Mouse (Mus musculus) kidney, postnatal 25 days (tissue): ENCODE results near the gene Fry.

ENCODE experiments used
- DNase-seq, 2 experiments: peaks; one replicate each; pipeline ENCODE4 v3.0.0; 2021; ENCODE audit warnings: mixed read lengths in 2 of 2

Fry gene

DNA sequence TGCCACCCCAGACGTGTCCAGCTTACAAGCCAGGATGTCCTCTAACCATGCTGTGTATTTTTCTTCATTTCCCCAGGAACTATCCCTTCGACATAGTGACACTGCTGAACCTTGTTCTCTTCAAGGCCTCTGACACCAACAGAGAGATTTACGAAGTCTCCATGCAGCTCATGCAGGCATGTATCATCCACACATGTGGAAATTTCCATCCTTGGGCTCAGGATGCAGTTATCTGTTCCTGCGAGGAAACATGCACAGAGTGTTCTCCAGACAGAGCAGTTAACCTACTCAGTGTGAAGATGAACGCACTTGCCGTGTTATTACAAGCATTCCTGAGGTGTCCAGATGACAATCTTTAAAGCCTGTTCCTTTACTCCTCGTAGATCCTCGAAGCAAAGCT, 286.4 kb downstream of the Fry start:
- no peak for DNase-seq

- peak; percentile 21 to 60 for DNase-seq
Measured at GRCm38 (mm10) chr5:150408979-150409378, 290.5 kb downstream of the Fry start.

- DNase-seq = peak; percentile 17 to 51
Measured at GRCm38 (mm10) chr5:150409451-150410045, 291.1 kb downstream of the Fry start.

DNA sequence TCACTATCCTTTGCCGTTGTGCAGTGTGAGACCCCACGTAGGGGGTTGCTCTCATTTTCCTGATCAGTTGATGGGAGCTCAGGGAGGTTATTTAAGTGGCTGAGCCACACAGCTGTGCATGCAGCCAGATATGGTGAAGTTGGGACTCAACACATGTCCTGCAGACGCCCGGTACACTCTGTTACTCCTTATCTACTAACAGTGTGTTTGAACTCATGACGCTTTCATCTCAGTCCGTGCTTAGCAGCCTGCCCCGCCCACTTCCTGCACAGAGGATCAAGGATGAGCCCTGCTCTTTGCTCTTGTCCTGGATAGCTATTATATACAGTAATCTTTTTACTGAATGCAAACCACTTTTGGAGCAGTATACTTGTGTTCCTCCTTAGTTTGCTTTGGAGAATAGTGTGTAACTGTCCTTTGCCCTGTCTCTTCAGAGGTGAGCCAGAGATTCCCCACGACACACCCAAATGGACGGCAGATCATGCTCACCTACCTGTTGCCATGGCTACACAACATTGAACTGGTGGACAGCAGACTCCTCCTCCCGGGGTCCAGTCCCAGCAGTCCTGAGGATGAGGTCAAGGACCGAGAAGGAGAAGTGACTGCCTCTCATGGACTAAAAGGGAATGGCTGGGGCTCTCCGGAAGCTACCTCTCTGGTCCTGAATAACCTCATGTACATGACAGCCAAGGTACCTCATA, 294.5 kb downstream of the Fry start:
- no peak for DNase-seq

DNA sequence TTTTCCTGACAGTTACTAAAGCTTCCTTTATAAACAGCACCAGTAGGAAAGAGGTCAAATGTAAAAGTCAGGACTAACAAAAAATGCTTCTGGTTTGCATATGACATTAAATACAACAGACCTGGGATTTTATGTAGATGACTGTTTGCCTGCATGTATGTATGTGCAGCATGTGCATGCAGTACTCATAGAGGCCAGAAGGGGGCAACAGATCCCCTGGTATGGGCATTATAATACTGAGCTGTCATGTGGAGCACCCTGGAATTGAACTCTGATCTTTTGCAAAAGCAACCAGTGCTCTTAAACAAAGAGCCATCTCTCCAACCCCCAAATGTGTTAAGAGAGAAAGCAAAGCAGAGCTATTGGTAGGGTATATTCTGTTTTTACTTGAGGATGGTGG, 296.4 kb downstream of the Fry start:
- no peak for DNase-seq

- no peak for DNase-seq
Measured at GRCm38 (mm10) chr5:150417223-150417622, 298.8 kb downstream of the Fry start.

GRCm38 (mm10) chr5:150418035-150418434, 299.6 kb downstream of the Fry start:
- no peak for DNase-seq

DNA sequence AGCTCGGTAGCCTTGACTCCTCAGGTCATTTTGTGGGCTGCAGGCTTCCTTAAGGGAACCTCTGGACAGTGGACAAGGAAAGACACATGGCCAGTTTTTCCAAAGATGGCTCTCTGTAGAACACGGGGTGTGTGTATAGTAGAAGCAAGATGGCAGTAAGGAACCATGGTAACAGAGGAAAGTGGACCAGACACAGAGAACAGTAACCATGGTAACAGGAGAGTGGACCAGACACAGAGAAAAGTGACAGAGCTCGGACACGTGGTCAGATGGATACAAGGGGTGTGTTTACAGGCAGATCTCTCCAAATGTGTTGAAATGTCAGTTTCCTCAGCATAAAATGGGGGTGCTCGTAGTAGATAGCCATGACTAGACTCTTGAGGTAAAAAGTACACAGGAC, 306.6 kb downstream of the Fry start:
- no peak for DNase-seq

DNA sequence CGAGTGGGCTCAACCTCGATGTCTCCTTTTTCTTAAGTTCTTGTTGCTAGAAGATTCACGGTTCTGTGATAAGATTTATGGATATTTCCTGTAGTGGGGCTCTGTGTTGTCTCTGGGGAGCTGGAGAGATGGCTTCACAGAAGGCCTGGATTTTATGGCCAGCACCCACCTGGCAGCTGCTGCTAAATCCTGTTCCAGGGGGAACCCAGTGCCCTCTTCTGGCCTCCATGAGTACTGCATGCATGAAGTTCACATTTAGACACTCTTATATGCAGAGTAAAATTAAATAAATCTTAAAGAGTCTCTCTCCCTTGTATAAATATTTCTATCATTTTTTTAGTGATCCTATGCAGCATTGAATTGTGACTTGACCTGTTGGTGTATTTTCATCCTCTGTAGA, 308.1 kb downstream of the Fry start:
- DNase-seq = peak in 1 of 2 experiments; percentile 59

GRCm38 (mm10) chr5:150431286-150431685, 312.8 kb downstream of the Fry start:
- DNase-seq = peak in 1 of 2 experiments; percentile 16

GRCm38 (mm10) chr5:150432960-150433359, 314.5 kb downstream of the Fry start:
- no peak for DNase-seq

DNA sequence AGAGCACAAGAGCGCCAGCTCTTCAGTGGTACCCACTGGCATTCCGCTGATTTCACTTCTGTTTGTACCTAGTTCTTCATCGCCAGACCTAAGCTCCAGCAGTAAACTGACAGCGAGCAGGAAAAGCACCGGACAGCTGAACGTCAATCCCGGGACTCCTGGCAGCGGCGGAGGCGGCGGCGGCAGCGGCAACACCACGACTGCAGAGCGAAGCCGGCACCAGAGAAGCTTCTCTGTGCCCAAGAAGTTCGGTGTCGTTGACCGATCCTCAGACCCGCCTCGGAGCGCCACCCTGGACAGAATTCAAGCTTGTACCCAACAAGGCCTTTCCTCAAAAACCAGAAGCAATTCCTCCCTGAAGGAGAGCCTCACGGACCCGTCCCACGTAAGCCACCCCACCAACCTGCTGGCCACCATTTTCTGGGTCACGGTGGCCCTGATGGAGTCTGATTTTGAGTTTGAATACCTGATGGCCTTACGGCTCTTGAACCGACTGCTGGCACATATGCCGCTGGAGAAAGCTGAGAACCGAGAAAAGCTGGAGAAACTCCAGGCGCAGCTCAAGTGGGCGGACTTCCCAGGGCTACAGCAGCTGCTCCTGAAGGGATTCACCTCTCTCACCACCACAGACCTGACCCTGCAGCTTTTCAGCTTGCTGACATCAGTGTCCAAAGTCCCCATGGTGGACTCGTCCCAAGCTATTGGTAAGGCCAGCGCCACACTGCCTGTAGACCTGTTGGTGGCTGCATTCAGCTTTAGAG, 318.4 kb downstream of the Fry start:
- peak in 1 of 2 experiments; percentile 7 for DNase-seq

- DNase-seq = peak in 1 of 2 experiments; percentile 77
Measured at GRCm38 (mm10) chr5:150441690-150442089, 323.2 kb downstream of the Fry start.

DNA sequence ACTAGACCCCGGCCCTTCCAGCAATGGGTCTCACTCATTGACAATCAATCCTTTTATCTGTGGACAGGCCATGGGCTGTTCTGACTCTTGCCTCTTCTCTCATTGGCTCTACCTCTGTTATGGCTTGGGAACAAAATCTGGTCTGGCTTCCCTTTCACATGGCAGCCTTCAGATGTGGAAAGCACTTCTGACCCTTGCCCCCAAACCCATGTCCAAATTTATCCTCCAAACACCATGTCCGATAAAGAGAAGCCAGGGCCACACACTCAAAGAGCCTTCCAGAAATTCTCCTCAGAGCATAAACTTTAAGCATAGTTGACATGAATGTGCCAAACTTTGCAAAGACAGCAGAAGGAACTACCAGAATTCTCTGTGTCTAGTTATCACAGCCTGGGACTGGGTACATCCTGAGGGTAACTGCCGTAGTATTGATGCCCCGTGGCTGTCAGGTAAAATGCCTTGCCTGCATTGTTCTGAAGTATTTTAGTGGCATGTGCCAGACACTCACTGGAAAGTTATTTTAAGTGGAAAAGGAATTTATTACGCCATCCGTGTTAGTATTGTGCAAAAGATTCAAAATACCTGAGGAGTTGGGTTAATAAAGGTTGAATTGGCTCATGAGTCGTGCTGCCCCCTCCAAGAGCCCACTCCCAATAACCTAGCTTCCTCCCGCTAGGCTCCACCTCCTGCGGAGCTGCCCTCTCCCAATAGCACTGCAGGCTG, 333.0 kb downstream of the Fry start:
- no peak for DNase-seq

DNA sequence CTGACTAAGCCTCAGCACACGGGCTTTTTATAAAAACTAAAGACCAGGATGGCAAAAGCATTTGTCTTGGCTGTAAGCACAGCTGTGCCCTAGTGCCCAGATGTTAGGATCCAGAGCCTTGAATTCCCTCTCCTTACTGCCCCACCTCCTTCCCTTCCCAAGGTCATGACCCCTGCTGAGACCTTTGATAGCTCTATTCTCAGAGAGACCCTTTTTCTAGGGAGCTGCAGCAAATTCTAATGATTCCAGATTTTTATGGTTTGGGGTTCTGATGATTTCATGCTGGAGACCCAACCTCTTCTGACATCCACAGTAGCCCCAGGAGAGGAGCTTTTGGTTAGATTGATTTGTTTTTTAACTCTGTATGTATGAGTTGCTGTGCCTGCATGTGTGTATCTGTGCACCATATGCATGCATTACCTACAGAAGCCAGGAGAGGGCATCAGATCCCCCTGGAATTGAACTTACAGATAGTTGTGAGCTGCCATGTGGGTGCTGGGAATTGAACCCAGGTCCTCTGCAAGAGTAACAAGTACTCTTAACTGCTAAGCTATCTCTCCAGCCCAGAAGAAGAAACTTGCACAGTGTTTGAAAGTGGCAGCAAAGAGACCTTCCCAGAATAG, 333.7 kb downstream of the Fry start:
- no peak for DNase-seq

DNA sequence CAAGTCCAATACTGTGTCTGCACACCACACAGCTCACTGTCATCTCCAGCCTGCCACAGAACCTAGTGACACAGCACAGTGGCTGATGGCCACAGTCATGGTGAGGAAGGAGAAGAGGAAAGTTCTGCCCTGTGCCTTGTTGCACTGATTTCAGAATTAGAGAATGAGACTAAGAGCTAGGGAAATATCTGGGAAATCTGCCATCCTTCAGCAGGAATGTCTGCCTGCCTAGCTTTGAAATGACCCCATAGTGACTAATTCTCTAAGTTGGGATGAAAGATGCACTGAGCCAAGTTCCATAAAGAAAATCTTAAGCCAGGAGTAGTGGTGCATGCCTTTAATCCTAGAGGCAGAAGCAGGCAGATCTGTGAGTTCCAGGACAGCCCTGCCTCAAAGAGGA, 334.2 kb downstream of the Fry start:
- no peak for DNase-seq

DNA sequence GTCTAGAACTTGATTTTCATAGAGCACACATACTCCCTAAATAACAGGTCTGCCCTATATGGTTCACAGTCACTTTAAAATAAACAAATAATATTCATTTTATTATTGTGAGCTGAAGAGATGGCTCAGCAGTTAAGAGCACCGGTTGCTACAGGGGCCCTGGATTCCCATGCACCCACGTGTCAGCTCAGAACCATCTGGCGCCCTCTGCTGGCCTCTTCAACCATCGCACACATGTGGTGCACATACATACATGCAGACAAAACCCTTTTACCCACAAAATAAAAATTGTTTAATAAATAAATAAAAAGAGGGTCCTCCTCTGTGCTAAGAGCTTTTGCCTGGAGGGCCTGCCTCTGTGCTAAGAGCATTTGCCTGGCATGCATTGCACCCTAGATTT, 335.0 kb downstream of the Fry start:
- no peak for DNase-seq

- DNase-seq = peak; percentile 48 to 76
Measured at GRCm38 (mm10) chr5:150457165-150457903, 338.9 kb downstream of the Fry start.

GRCm38 (mm10) chr5:150457904-150458739, 339.7 kb downstream of the Fry start:
- DNase-seq = peak; percentile 18 to 48

- no peak for DNase-seq
Measured at GRCm38 (mm10) chr5:150459801-150460200, 341.4 kb downstream of the Fry start.

DNA sequence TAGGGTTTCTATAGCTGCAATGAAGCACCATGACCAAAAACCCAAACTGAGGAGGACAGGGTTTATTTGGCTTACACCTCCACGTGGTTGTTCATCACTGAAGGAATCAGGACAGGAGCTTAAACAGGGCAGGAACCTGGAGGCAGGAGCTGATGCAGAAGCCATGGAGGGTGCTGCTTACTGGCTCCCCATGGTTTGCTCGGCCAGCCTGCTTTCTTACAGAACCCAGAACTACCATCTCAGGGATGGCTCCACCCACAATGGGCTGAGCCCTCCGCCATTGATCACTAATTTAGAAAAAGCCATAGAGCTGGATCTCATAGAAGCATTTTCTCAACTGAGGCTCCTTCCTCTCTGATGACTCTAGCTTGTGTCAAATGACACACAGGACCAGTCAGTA, 346.3 kb downstream of the Fry start:
- no peak for DNase-seq
